Mouse (Mus musculus): ENCODE measurements around the gene Il20ra. TPM values are rescaled to one million over a fixed set of nuclear protein-coding genes. Genes with fewer than 3 reads are reported as not detected.
A peak's percentile ranks its signal among the peaks of the same experiment; 100 is the strongest.
"Not testable (repeated sequence)": the region's sequence is repeated elsewhere in the genome, so short reads cannot be mapped to it uniquely, and the experiment has no call there.

The Il20ra gene
- polyA plus RNA-seq, 1 experiment, result not detected

DNA sequence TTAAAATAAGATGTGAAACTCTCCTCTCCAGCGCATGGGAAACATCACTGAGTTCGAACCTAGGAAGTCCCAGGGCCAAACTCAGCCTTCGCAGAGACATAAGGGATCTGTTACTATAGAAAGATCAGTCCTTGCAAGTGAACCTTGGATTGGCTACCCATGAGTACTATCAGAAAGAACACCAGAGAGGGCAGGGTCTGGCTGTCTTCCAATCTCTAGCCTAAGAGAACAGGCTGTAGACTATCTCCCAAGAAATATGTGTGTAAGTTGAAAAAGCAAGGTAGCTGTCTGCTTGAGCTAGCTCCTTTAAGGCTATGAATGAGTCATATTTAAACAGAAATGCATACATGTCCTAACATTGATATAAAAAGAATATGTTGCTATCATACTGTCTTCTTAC lies 1.4 kb upstream of the Il20ra start:
- Histone ChIP-seq H3K4me1 (ENCODE audit: control insufficient read depth, insufficient read depth, insufficient read length, low read length) (peaks cover 5% of the 10 kb centered on the region), H3K4me3 (ENCODE audit: low read depth, low read length) (no peak overlapping the region), H3K27ac (ENCODE audit: insufficient read depth, low read depth, low read length) (no peak overlapping the region), H3K27me3 (ENCODE audit: control insufficient read depth, insufficient read depth, low read length) (peaks cover 8% of the 10 kb centered on the region), H3K36me3 (ENCODE audit: control insufficient read depth, insufficient read depth, low read length) (no peaks in the 10 kb centered on the region)
- WGBS, result 68% methylated on average over 3 of the region's 3 CpGs
- no peak for TF ChIP-seq POLR2A (IDR thresholded peaks at IDR 0.05; ENCODE audit: low read depth, low read length)

DNA sequence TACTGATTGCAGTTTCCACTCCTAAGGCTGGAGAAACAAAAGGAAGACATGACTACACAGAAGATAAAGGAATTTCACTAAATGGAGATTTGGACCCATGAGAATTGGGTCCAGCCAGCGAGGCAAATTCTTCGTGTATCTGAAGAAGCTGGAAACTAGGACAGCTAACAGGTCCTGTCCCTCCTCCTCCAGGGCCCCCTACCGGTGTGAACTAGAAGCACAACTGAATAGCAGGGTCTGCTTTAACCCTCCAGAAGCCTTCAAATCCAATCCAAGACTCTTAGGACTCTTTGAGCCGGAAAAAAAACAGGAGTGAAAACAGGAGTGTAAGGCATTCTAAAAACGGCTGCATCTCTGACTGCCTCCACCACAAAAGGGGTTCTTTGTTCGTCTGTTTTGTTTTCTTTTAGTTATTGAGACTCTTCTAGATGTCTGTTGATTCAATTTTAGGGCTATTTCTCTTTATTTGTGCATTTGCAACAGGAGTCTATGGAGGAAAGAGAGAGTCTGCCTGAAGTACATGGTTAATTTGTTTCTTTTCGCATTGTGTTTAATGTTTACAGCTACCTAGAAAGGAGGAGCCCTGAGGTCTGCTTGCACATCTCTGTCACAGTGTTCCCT lies 709 bp upstream of the Il20ra start:
- Histone ChIP-seq H3K27me3 (ENCODE audit: control insufficient read depth, insufficient read depth, low read length) (peaks cover 8% of the 10 kb centered on the region), H3K4me3 (ENCODE audit: low read depth, low read length) (no peak overlapping the region), H3K36me3 (ENCODE audit: control insufficient read depth, insufficient read depth, low read length) (no peaks in the 10 kb centered on the region), H3K27ac (ENCODE audit: insufficient read depth, low read depth, low read length) (no peak overlapping the region), H3K4me1 (ENCODE audit: control insufficient read depth, insufficient read depth, insufficient read length, low read length) (peaks cover 5% of the 10 kb centered on the region)
- TF ChIP-seq CTCF (IDR thresholded peaks at IDR 0.05; ENCODE audit: extremely low read depth, insufficient read length, insufficient replicate concordance, low read depth, low read length) (peak; percentile 19; the same call in 1 of the 2 replicates), POLR2A (IDR thresholded peaks at IDR 0.05; ENCODE audit: low read depth, low read length) (no peak)
- 51% methylated on average over 7 of the region's 7 CpGs for WGBS

GRCm38 (mm10) chr10:19718627-19719026 lies 6.3 kb downstream of the Il20ra start:
- H3K36me3 ChIP-seq (ENCODE audit: control insufficient read depth, insufficient read depth, low read length), result no peaks in the 10 kb centered on the region
- H3K4me3 ChIP-seq (ENCODE audit: low read depth, low read length), result no peak overlapping the region
- 73% methylated on average over 3 of the region's 3 CpGs for WGBS
- no peak overlapping the region for H3K27ac ChIP-seq (ENCODE audit: insufficient read depth, low read depth, low read length)
- TF ChIP-seq CTCF (IDR thresholded peaks at IDR 0.05; ENCODE audit: extremely low read depth, insufficient read length, insufficient replicate concordance, low read depth, low read length) (no peak), POLR2A (IDR thresholded peaks at IDR 0.05; ENCODE audit: low read depth, low read length) (no peak)
- H3K4me1 ChIP-seq (ENCODE audit: control insufficient read depth, insufficient read depth, insufficient read length, low read length), result no peaks in the 10 kb centered on the region
- H3K27me3 ChIP-seq (ENCODE audit: control insufficient read depth, insufficient read depth, low read length), result no peaks in the 10 kb centered on the region; the same call in 1 of the 2 replicates

DNA sequence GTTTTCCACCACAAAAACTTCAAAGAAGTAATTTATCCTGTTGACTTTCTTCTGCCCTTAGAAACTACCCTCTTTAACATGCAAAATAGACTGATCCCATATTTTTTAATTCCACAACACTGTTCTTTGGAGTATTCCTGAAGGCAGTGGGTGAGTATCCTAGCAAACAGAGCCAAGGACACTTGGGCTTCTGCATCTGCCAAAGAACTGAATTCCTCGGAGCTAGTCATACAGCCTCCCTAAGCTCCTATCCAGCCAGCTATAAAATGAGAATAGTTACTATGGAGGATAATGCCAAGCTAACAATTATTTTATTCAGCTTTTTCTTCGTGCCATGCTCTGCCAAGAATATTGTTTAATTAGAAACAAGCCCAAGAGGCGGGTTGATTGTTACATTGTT lies 9.9 kb downstream of the Il20ra start:
- TF ChIP-seq POLR2A (IDR thresholded peaks at IDR 0.05; ENCODE audit: low read depth, low read length) (no peak), CTCF (IDR thresholded peaks at IDR 0.05; ENCODE audit: extremely low read depth, insufficient read length, insufficient replicate concordance, low read depth, low read length) (no peak)
- 63% methylated on average over 3 of the region's 3 CpGs for WGBS
- Histone ChIP-seq H3K27ac (ENCODE audit: insufficient read depth, low read depth, low read length) (no peak overlapping the region), H3K4me1 (ENCODE audit: control insufficient read depth, insufficient read depth, insufficient read length, low read length) (no peaks in the 10 kb centered on the region), H3K27me3 (ENCODE audit: control insufficient read depth, insufficient read depth, low read length) (no peaks in the 10 kb centered on the region; the same call in 1 of the 2 replicates), H3K36me3 (ENCODE audit: control insufficient read depth, insufficient read depth, low read length) (no peaks in the 10 kb centered on the region), H3K4me3 (ENCODE audit: low read depth, low read length) (no peak overlapping the region)

DNA sequence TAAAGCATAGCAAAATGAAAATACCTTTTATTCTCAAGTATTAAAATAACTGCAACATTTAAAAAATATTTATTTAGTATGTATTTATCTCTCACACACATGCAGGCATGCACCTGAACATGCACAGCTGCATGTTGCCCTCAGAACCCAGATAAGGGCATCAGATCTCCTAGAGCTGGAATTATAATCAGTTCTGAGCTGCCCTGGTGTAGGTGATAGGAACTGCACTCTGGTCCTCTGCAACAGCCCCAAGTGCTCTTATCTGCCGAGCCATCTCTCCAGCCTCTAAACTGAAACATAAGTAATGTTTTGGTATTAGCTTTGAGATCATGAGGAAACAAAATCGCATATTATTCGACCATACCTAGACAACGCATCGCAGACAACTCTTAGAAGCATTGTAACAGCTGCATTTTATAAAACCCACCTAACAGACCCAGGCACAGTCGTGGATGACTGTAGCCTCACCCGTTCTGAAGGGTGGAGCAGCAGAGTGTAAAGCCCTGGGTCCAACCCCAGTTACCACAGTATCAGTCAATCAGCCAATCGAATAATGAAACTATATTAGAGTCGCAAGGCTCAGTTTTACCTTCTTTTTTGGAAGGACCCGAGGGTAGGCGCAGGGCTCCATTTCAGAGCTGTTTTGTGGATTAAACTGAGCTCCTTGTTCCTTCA lies 11.9 kb downstream of the Il20ra start:
- H3K27ac ChIP-seq (ENCODE audit: insufficient read depth, low read depth, low read length), result no peak overlapping the region
- WGBS, result 81% methylated on average over 11 of the region's 11 CpGs
- H3K4me3 ChIP-seq (ENCODE audit: low read depth, low read length), result no peak overlapping the region
- H3K4me1 ChIP-seq (ENCODE audit: control insufficient read depth, insufficient read depth, insufficient read length, low read length), result no peaks in the 10 kb centered on the region
- TF ChIP-seq CTCF (IDR thresholded peaks at IDR 0.05; ENCODE audit: extremely low read depth, insufficient read length, insufficient replicate concordance, low read depth, low read length) (no peak), POLR2A (IDR thresholded peaks at IDR 0.05; ENCODE audit: low read depth, low read length) (no peak)
- H3K27me3 ChIP-seq (ENCODE audit: control insufficient read depth, insufficient read depth, low read length), result no peaks in the 10 kb centered on the region; the same call in 1 of the 2 replicates
- no peaks in the 10 kb centered on the region for H3K36me3 ChIP-seq (ENCODE audit: control insufficient read depth, insufficient read depth, low read length)

DNA sequence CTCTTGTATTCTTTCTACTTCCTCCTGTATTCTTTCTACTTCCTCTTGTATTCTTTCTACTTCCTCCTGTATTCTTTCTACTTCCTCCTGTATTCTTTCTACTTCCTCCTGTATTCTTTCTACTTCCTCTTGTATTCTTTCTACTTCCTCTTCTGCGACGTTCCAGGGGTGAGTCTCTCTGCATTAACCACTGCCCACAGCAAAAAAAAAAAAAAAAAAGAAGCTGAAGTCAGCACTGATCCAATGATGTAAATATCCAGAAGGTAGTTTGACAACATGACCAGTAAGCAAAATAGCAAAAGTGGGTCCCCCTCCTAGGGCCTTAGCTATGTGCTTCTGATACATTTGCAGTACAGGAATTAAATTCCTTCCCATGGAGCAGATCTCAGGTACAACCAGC lies 26.1 kb downstream of the Il20ra start:
- WGBS, result 67% methylated on average over 2 of the region's 2 CpGs
- H3K27ac ChIP-seq (ENCODE audit: insufficient read depth, low read depth, low read length); H3K27me3 ChIP-seq (ENCODE audit: control insufficient read depth, insufficient read depth, low read length); H3K4me3 ChIP-seq (ENCODE audit: low read depth, low read length); H3K36me3 ChIP-seq (ENCODE audit: control insufficient read depth, insufficient read depth, low read length); H3K4me1 ChIP-seq (ENCODE audit: control insufficient read depth, insufficient read depth, insufficient read length, low read length): not testable (repeated sequence)

DNA sequence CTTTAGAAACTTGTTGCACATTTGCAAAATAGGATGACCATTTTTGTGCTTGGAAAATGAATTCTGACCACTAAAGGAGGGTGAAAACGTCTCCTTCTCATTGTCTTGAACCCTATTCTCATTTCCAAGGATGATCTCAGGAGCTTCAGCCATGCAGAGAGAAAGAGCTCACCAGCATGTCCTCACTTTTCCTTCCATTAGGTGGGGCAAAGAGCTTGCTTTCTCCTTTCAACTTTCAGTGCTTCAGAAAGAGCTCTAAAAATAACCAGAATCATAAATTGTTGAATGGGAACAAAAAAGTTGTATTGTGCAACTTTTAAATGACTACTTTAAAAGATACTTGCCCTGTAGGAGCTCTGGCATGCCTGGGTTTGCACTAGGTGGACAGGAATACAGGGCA lies 33.3 kb downstream of the Il20ra start:
- WGBS, result 21% methylated on average over 1 of the region's 1 CpGs
- TF ChIP-seq POLR2A (IDR thresholded peaks at IDR 0.05; ENCODE audit: low read depth, low read length) (no peak), CTCF (IDR thresholded peaks at IDR 0.05; ENCODE audit: extremely low read depth, insufficient read length, insufficient replicate concordance, low read depth, low read length) (no peak)
- Histone ChIP-seq H3K4me1 (ENCODE audit: control insufficient read depth, insufficient read depth, insufficient read length, low read length) (no peaks in the 10 kb centered on the region), H3K4me3 (ENCODE audit: low read depth, low read length) (no peak overlapping the region), H3K27me3 (ENCODE audit: control insufficient read depth, insufficient read depth, low read length) (no peaks in the 10 kb centered on the region), H3K27ac (ENCODE audit: insufficient read depth, low read depth, low read length) (no peak overlapping the region), H3K36me3 (ENCODE audit: control insufficient read depth, insufficient read depth, low read length) (no peaks in the 10 kb centered on the region)
